Mouse (Mus musculus) layer of hippocampus, adult 6 months (tissue): ENCODE data around the gene Khdc1c. TPM values are rescaled to one million over a fixed set of nuclear protein-coding genes. Genes with fewer than 3 reads are reported as not detected.

Experiments used
- long read RNA-seq, 2 experiments: library from polyadenylated mRNA; unstranded; transcript quantifications; one replicate each; pipeline ENCODE4 v2.0.0; 2019 to 2020
- polyA plus RNA-seq: library from polyadenylated mRNA; unstranded; fragments of <200 nt; fragmentation: Nextera tagmentation; gene quantifications from 2 replicates; pipeline ENCODE4 v1.2.3, GENCODE M21; 2021

The Khdc1c gene
- not detected in 2 replicates for polyA plus RNA-seq
- long read RNA-seq, experiment 1: 0 reads
- long read RNA-seq, experiment 2: 0 reads

DNA sequence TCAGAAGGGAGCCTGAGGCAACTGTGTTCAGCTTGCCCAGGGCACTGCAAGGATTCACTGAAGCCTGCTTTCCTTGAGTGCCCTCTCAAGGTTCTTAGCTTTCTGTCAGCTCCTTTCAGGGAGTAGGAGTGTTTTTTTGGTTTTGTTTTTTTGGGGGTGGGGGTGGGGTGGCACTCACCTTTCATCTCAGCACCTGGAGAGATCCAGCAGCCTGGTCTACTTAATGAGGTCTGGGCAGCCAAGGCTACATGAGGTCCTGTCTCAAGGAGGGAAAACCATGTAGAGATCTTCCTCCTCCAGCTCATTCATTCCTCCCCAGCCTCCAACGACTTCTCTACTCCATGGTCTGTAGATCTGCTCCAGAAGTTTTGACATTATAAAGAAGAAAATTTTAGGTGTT, at the start of gene Khdc1c:
Gene Khdc1c, plus strand, starts transcription at position 301 of the 400 bp plus-strand sequence.

DNA sequence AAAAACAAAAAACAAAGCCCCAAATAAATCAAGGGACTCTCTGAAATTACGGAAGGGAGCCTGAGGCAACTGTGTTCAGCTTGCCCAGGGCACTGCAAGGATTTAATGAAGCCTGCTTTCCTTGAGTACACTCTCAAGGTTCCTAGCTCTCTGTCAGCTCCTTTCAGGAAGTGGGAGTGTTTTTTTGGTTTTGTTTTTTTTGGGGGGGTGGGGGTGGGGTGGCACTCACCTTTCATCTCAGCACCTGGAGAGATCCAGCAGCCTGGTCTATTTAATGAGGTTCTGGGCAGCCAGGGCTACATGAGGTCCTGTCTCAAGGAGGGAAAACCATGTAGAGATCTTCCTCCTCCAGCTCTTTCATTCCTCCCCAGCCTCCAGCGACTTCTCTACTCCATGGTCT, 18.8 kb upstream of the Khdc1c start, which contains the start of gene Khdc1a:
Gene Khdc1a, plus strand, starts transcription at position 301 of the 400 bp plus-strand sequence.

DNA sequence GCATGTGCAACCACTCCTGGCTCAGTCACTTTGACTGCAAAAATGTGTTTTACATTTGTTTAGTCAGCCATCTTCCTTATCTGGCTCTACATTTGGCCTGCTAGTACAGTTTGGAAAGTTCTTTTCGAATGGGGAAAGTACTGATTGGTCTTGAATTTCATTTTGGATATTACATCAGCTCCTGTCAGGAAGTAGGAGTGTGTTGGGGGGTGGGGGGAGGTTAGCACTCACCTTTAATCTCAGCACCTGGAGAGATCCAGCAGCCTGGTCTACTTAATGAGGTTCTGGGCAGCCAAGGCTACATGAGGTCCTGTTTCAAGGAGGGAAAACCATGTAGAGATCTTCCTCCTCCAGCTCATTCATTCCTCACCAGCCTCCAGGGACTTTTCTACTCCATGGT, 15.1 kb downstream of the Khdc1c start, which contains the start of gene Khdc1b:
Gene Khdc1b, plus strand, starts transcription at position 301 of the 400 bp plus-strand sequence.

Other genes starting within 250 kb of the Khdc1c start
- 94.2 and 95.5 TPM in 2 replicates for gene Tmem14a, start 149.8 kb upstream of the Khdc1c start, polyA plus RNA-seq
- 0.34 and 0.59 TPM in 2 replicates for gene Gsta3, start 127.7 kb upstream of the Khdc1c start, polyA plus RNA-seq
- gene Khdc1a, start 18.7 kb upstream of the Khdc1c start, polyA plus RNA-seq: not detected in 2 replicates
- gene Khdc1b, start 15.2 kb downstream of the Khdc1c start, polyA plus RNA-seq: not detected in 2 replicates